Mouse (Mus musculus) liver, embryonic 13.5 days (tissue): ENCODE data around the gene Fam189a1. TPM values are rescaled to one million over a fixed set of nuclear protein-coding genes. Genes with fewer than 3 reads are reported as not detected.

Source experiments
- ATAC-seq: fragments of 200-750 bp; cut with Nextera tagmentation; 2 replicates; pipeline ENCODE4 v1.8.0; 2017; ENCODE audit warnings: low read depth, mild to moderate bottlenecking, moderate number of reproducible peaks, moderate library complexity
- DNase-seq: peaks from one replicate; pipeline ENCODE4 v3.0.0; 2022
- H3K27ac ChIP-seq: fragments of 300-500 bp; sonication (generic); 2 replicates; pipeline ENCODE4 v1.5.1; 2015; ENCODE audit warnings: moderate library complexity, mild to moderate bottlenecking, inconsistent platforms
- H3K27me3 ChIP-seq: fragments of 300-500 bp; sonication (generic); 2 replicates; pipeline ENCODE4 v1.6.1; 2015; ENCODE audit warnings: mild to moderate bottlenecking, inconsistent platforms
- H3K36me3 ChIP-seq: fragments of 300-500 bp; sonication (generic); 2 replicates; pipeline ENCODE4 v1.6.1; 2015; ENCODE audit warnings: mild to moderate bottlenecking, inconsistent platforms
- H3K4me1 ChIP-seq: fragments of 300-500 bp; sonication (generic); replicated peaks from 2 replicates; pipeline ENCODE4 v1.6.1; 2015; ENCODE audit warnings: inconsistent platforms
- H3K4me2 ChIP-seq: fragments of 300-500 bp; sonication (generic); 2 replicates; pipeline ENCODE4 v1.6.1; 2015; ENCODE audit warnings: inconsistent platforms, mild to moderate bottlenecking, moderate library complexity
- H3K4me3 ChIP-seq: fragments of 300-500 bp; sonication (generic); replicated peaks from 2 replicates; pipeline ENCODE4 v1.5.1; 2015; ENCODE audit warnings: mild to moderate bottlenecking, inconsistent platforms
- H3K9ac ChIP-seq: fragments of 300-500 bp; sonication (generic); 2 replicates; pipeline ENCODE4 v1.6.1; 2015; ENCODE audit warnings: mild to moderate bottlenecking, inconsistent platforms
- H3K9me3 ChIP-seq: fragments of 300-500 bp; sonication (generic); replicated peaks from 2 replicates; pipeline ENCODE4 v1.6.1; 2016; ENCODE audit warnings: inconsistent platforms
- WGBS: fragments of 180-500 bp; shearing (Covaris S2); methylation state at CpG from one replicate; pipeline ENCODE4 v1.1.7; 2015; ENCODE audit not compliant: insufficient replicate concordance; 5-methylcytosine and 5-hydroxymethylcytosine counted together
- polyA plus RNA-seq: library from polyadenylated mRNA; unstranded; fragments of >200 nt; fragmentation: Nextera tagmentation; extraction: Ambion mirVana; gene quantifications from 2 replicates; pipeline ENCODE4 v1.2.1, GENCODE M21; 2015

The Fam189a1 gene
- polyA plus RNA-seq, 1 experiment from 2014 or later: not detected

GRCm38 (mm10) chr7:65097708-65098107 is 58.7 kb downstream of the Fam189a1 start:
- DNase-seq (no peak), ATAC-seq (no peak)
- Histone ChIP-seq H3K9me3 (no peaks in the 10 kb centered on the region), H3K27me3 (no peaks in the 10 kb centered on the region), H3K27ac (no peak overlapping the region), H3K9ac (no peak overlapping the region), H3K36me3 (no peaks in the 10 kb centered on the region), H3K4me1 (no peaks in the 10 kb centered on the region), H3K4me2 (no peak overlapping the region), H3K4me3 (no peak overlapping the region)
- 60% methylated on average over 14 of the region's 14 CpGs for WGBS

- H3K27me3 ChIP-seq: no peaks in the 10 kb centered on the region
- H3K27ac ChIP-seq: no peak overlapping the region
- H3K4me2 ChIP-seq: no peak overlapping the region
- H3K9ac ChIP-seq: no peak overlapping the region
- no peaks in the 10 kb centered on the region for H3K36me3 ChIP-seq
- 44% methylated on average over 5 of the region's 5 CpGs for WGBS
- no peaks in the 10 kb centered on the region for H3K4me1 ChIP-seq
- no peak overlapping the region for H3K4me3 ChIP-seq
- ATAC-seq: no peak
- H3K9me3 ChIP-seq: no peaks in the 10 kb centered on the region
- no peak for DNase-seq
Measured at GRCm38 (mm10) chr7:65095631-65096107, 60.7 kb downstream of the Fam189a1 start.

GRCm38 (mm10) chr7:65093314-65093713 is 63.1 kb downstream of the Fam189a1 start:
- Histone ChIP-seq H3K4me1 (no peaks in the 10 kb centered on the region), H3K36me3 (no peaks in the 10 kb centered on the region), H3K4me3 (no peak overlapping the region), H3K9me3 (no peaks in the 10 kb centered on the region), H3K27me3 (no peaks in the 10 kb centered on the region), H3K9ac (no peak overlapping the region), H3K27ac (no peak overlapping the region), H3K4me2 (no peak overlapping the region)
- ATAC-seq (no peak), DNase-seq (no peak)
- 59% methylated on average over 4 of the region's 4 CpGs for WGBS

- Histone ChIP-seq H3K4me3 (no peak overlapping the region), H3K9me3 (no peaks in the 10 kb centered on the region), H3K4me2 (no peak overlapping the region), H3K9ac (no peak overlapping the region), H3K27me3 (no peaks in the 10 kb centered on the region), H3K4me1 (no peaks in the 10 kb centered on the region), H3K27ac (no peak overlapping the region), H3K36me3 (no peaks in the 10 kb centered on the region)
- DNase-seq (no peak), ATAC-seq (no peak)
- WGBS: 60% methylated on average over 4 of the region's 4 CpGs
Measured at GRCm38 (mm10) chr7:65091486-65091885, 64.9 kb downstream of the Fam189a1 start.

- DNase-seq (no peak), ATAC-seq (no peak)
- Histone ChIP-seq H3K36me3 (no peaks in the 10 kb centered on the region), H3K4me1 (no peaks in the 10 kb centered on the region), H3K27ac (no peak overlapping the region), H3K9me3 (no peaks in the 10 kb centered on the region), H3K4me3 (no peak overlapping the region), H3K27me3 (no peaks in the 10 kb centered on the region), H3K4me2 (no peak overlapping the region), H3K9ac (no peak overlapping the region)
- WGBS: 54% methylated on average over 6 of the region's 6 CpGs
Measured at GRCm38 (mm10) chr7:65085972-65086371, 70.4 kb downstream of the Fam189a1 start.

- H3K4me1 ChIP-seq: no peaks in the 10 kb centered on the region
- H3K4me3 ChIP-seq: no peak overlapping the region
- no peak for ATAC-seq
- no peak overlapping the region for H3K4me2 ChIP-seq
- H3K27me3 ChIP-seq: no peaks in the 10 kb centered on the region
- H3K9me3 ChIP-seq: no peaks in the 10 kb centered on the region
- no peak for DNase-seq
- H3K36me3 ChIP-seq: no peaks in the 10 kb centered on the region
- no peak overlapping the region for H3K27ac ChIP-seq
- H3K9ac ChIP-seq: no peak overlapping the region
- 34% methylated on average over 3 of the region's 3 CpGs for WGBS
Measured at GRCm38 (mm10) chr7:65082778-65083091, 73.6 kb downstream of the Fam189a1 start.

- Histone ChIP-seq H3K4me3 (no peak overlapping the region), H3K4me2 (no peak overlapping the region), H3K9ac (no peak overlapping the region), H3K36me3 (no peaks in the 10 kb centered on the region), H3K4me1 (no peaks in the 10 kb centered on the region), H3K27ac (no peak overlapping the region), H3K27me3 (no peaks in the 10 kb centered on the region), H3K9me3 (no peaks in the 10 kb centered on the region)
- ATAC-seq (no peak), DNase-seq (no peak)
- WGBS: 45% methylated on average over 6 of the region's 6 CpGs
Measured at GRCm38 (mm10) chr7:65081979-65082777, 74.2 kb downstream of the Fam189a1 start.

GRCm38 (mm10) chr7:65076134-65076533 is 80.2 kb downstream of the Fam189a1 start:
- no peaks in the 10 kb centered on the region for H3K36me3 ChIP-seq
- H3K4me2 ChIP-seq: no peak overlapping the region
- no peak overlapping the region for H3K27ac ChIP-seq
- no peaks in the 10 kb centered on the region for H3K9me3 ChIP-seq
- no peaks in the 10 kb centered on the region for H3K4me1 ChIP-seq
- no peaks in the 10 kb centered on the region for H3K27me3 ChIP-seq
- H3K4me3 ChIP-seq: no peak overlapping the region
- H3K9ac ChIP-seq: no peak overlapping the region
- DNase-seq (no peak), ATAC-seq (no peak)
- 76% methylated on average over 4 of the region's 4 CpGs for WGBS

- Histone ChIP-seq H3K9me3 (no peaks in the 10 kb centered on the region), H3K4me3 (no peak overlapping the region), H3K9ac (no peak overlapping the region), H3K27me3 (no peaks in the 10 kb centered on the region), H3K4me2 (no peak overlapping the region), H3K36me3 (no peaks in the 10 kb centered on the region), H3K27ac (no peak overlapping the region), H3K4me1 (no peaks in the 10 kb centered on the region)
- ATAC-seq: no peak
- WGBS: 31% methylated on average over 9 of the region's 9 CpGs
- no peak for DNase-seq
Measured at GRCm38 (mm10) chr7:65074194-65074593, 82.2 kb downstream of the Fam189a1 start.

- Histone ChIP-seq H3K27ac (no peak overlapping the region), H3K4me3 (no peak overlapping the region), H3K9me3 (no peaks in the 10 kb centered on the region), H3K4me1 (no peaks in the 10 kb centered on the region), H3K27me3 (no peaks in the 10 kb centered on the region), H3K36me3 (no peaks in the 10 kb centered on the region), H3K4me2 (no peak overlapping the region), H3K9ac (no peak overlapping the region)
- WGBS: 22% methylated on average over 6 of the region's 6 CpGs
- ATAC-seq (no peak), DNase-seq (no peak)
Measured at GRCm38 (mm10) chr7:65073555-65073954, 82.8 kb downstream of the Fam189a1 start.

GRCm38 (mm10) chr7:65066211-65066610 is 90.2 kb downstream of the Fam189a1 start:
- DNase-seq (no peak), ATAC-seq (no peak)
- Histone ChIP-seq H3K27ac (no peak overlapping the region), H3K9ac (no peak overlapping the region), H3K4me2 (no peak overlapping the region), H3K27me3 (no peaks in the 10 kb centered on the region), H3K9me3 (no peaks in the 10 kb centered on the region), H3K4me1 (no peaks in the 10 kb centered on the region), H3K36me3 (no peaks in the 10 kb centered on the region), H3K4me3 (no peak overlapping the region)
- 70% methylated on average over 7 of the region's 7 CpGs for WGBS

GRCm38 (mm10) chr7:65065457-65065856 is 90.9 kb downstream of the Fam189a1 start:
- DNase-seq (no peak), ATAC-seq (no peak)
- H3K9me3 ChIP-seq: no peaks in the 10 kb centered on the region
- no peak overlapping the region for H3K27ac ChIP-seq
- H3K4me3 ChIP-seq: no peak overlapping the region
- H3K36me3 ChIP-seq: no peaks in the 10 kb centered on the region
- no peaks in the 10 kb centered on the region for H3K4me1 ChIP-seq
- 69% methylated on average over 7 of the region's 7 CpGs for WGBS
- no peak overlapping the region for H3K4me2 ChIP-seq
- no peaks in the 10 kb centered on the region for H3K27me3 ChIP-seq
- no peak overlapping the region for H3K9ac ChIP-seq
